Mouse (Mus musculus) testis, adult 2 months (tissue): ENCODE results near the gene Urm1. TPM values are rescaled to one million over a fixed set of nuclear protein-coding genes. Genes with fewer than 3 reads are reported as not detected.
A peak's percentile ranks its signal among the peaks of the same experiment; 100 is the strongest.

Source experiments
- H3K27ac ChIP-seq: fragments of 200-500 bp; 2 replicates; pipeline ENCODE4 v1.5.1; 2012; ENCODE audit warnings: low read depth, low read length; ENCODE audit not compliant: control insufficient read depth, insufficient read depth
- H3K27me3 ChIP-seq: fragments of 200-500 bp; 2 replicates; pipeline ENCODE4 v1.6.1; 2012; ENCODE audit warnings: mild to moderate bottlenecking, low read length, moderate library complexity; ENCODE audit not compliant: control insufficient read depth, insufficient read depth
- H3K36me3 ChIP-seq: fragments of 200-500 bp; 2 replicates; pipeline ENCODE4 v1.6.1; 2012; ENCODE audit warnings: mild to moderate bottlenecking, low read length; ENCODE audit not compliant: control insufficient read depth, insufficient read depth
- H3K4me1 ChIP-seq: fragments of 200-500 bp; 2 replicates; pipeline ENCODE4 v1.6.1; 2012; ENCODE audit warnings: low read length; ENCODE audit not compliant: control insufficient read depth, insufficient read depth
- H3K4me3 ChIP-seq: fragments of 200-500 bp; 2 replicates; pipeline ENCODE4 v1.5.1; 2012; ENCODE audit warnings: low read depth, mild to moderate bottlenecking, low read length, moderate library complexity, mixed read lengths; ENCODE audit not compliant: control insufficient read depth
- CTCF ChIP-seq: fragments of 200-500 bp; IDR thresholded peaks from 2 replicates; pipeline ENCODE4 v1.5.1; 2012; ENCODE audit warnings: low read depth, mild to moderate bottlenecking, inconsistent platforms, low read length, moderate library complexity; ENCODE audit not compliant: control insufficient read depth, insufficient read depth, insufficient replicate concordance
- POLR2A ChIP-seq: fragments of 200-500 bp; IDR thresholded peaks from 2 replicates; pipeline ENCODE4 v1.6.1; 2012; ENCODE audit warnings: low read depth, mild to moderate bottlenecking, inconsistent platforms, low read length, moderate library complexity; ENCODE audit not compliant: control insufficient read depth
- polyA plus RNA-seq: library from polyadenylated mRNA; depleted of rRNA; stranded (reverse); fragments of >200 nt; gene quantifications from 2 replicates; pipeline ENCODE4 v1.2.3, GENCODE M21; 2012

Gene Urm1
- polyA plus RNA-seq, 1 experiment: 25.1 TPM

- no peak overlapping the region for H3K4me3 ChIP-seq
- no peaks in the 10 kb centered on the region for H3K27me3 ChIP-seq
- peaks cover 17% of the 10 kb centered on the region for H3K4me1 ChIP-seq
- H3K27ac ChIP-seq: no peak overlapping the region
- no peaks in the 10 kb centered on the region for H3K36me3 ChIP-seq
- TF ChIP-seq POLR2A: no peak
- peak; percentile 68; the same call in 1 of the 2 replicates for TF ChIP-seq CTCF
These were observed 2.2 kb upstream of the Urm1 start for GRCm38 (mm10) chr2:29817426-29818232.

- Histone ChIP-seq H3K27me3 (no peaks in the 10 kb centered on the region), H3K4me3 (no peak overlapping the region), H3K27ac (no peak overlapping the region), H3K4me1 (peaks cover 17% of the 10 kb centered on the region), H3K36me3 (no peaks in the 10 kb centered on the region)
- no peak for TF ChIP-seq POLR2A
- TF ChIP-seq CTCF: no peak
These were observed 512 bp upstream of the Urm1 start for GRCm38 (mm10) chr2:29819363-29819762.

- no peaks in the 10 kb centered on the region for H3K27me3 ChIP-seq
- peak overlapping the region; percentile 95 for H3K27ac ChIP-seq
- TF ChIP-seq CTCF (no peak), POLR2A (no peak)
- H3K4me3 ChIP-seq: peak overlapping the region; percentile 100
- peaks cover 4% of the 10 kb centered on the region; the same call in 1 of the 2 replicates for H3K4me1 ChIP-seq
- H3K36me3 ChIP-seq: no peaks in the 10 kb centered on the region
These were observed 6.5 kb downstream of the Urm1 start for GRCm38 (mm10) chr2:29826318-29826925.

- Histone ChIP-seq H3K27ac (peak overlapping the region; percentile 95), H3K4me3 (peak overlapping the region; percentile 100), H3K36me3 (no peaks in the 10 kb centered on the region), H3K4me1 (peaks cover 4% of the 10 kb centered on the region; the same call in 1 of the 2 replicates), H3K27me3 (no peaks in the 10 kb centered on the region)
- peak; percentile 85 for TF ChIP-seq POLR2A
- no peak for TF ChIP-seq CTCF
These were observed 7.2 kb downstream of the Urm1 start for GRCm38 (mm10) chr2:29826926-29827708.

- Histone ChIP-seq H3K27me3 (no peaks in the 10 kb centered on the region), H3K4me1 (peaks cover 4% of the 10 kb centered on the region; the same call in 1 of the 2 replicates), H3K4me3 (peak overlapping the region; percentile 100), H3K36me3 (0 out of 2 replicates have a peak, but pooled peaks cover under 1% of the 10 kb centered on the region), H3K27ac (peak overlapping the region; percentile 95)
- no peak for TF ChIP-seq POLR2A
- no peak for TF ChIP-seq CTCF
These were observed 7.8 kb downstream of the Urm1 start for GRCm38 (mm10) chr2:29827709-29828024.

GRCm38 (mm10) chr2:29831106-29831505 lies 11.2 kb downstream of the Urm1 start:
- TF ChIP-seq POLR2A: no peak
- TF ChIP-seq CTCF: no peak

GRCm38 (mm10) chr2:29833796-29834195 lies 13.9 kb downstream of the Urm1 start:
- H3K36me3 ChIP-seq: peaks cover 1% of the 10 kb centered on the region; the same call in 1 of the 2 replicates
- no peaks in the 10 kb centered on the region for H3K27me3 ChIP-seq

More at GRCm38 (mm10) chr2:29831106-29831505, 11.2 kb downstream of the Urm1 start:
- Histone ChIP-seq H3K27me3 (no peaks in the 10 kb centered on the region), H3K36me3 (peaks cover 1% of the 10 kb centered on the region; the same call in 1 of the 2 replicates), H3K4me1 (peaks cover 4% of the 10 kb centered on the region; the same call in 1 of the 2 replicates), H3K27ac (no peak overlapping the region), H3K4me3 (no peak overlapping the region)

More at GRCm38 (mm10) chr2:29833796-29834195, 13.9 kb downstream of the Urm1 start:
- Histone ChIP-seq H3K4me3 (no peak overlapping the region), H3K4me1 (no peaks in the 10 kb centered on the region), H3K27ac (no peak overlapping the region)
- no peak for TF ChIP-seq CTCF
- TF ChIP-seq POLR2A: no peak
